Mouse (Mus musculus) myocyte (in vitro differentiated cells): ENCODE results near the gene Dnajc30. TPM values are rescaled to one million over a fixed set of nuclear protein-coding genes. Genes with fewer than 3 reads are reported as not detected.

ENCODE experiments used
- H3K27me3 ChIP-seq: one replicate; pipeline ENCODE4 v1.6.1; 2011; ENCODE audit not compliant: control insufficient read depth, insufficient read depth, insufficient read length
- H3K36me3 ChIP-seq: one replicate; pipeline ENCODE4 v1.6.1; 2011; ENCODE audit not compliant: control insufficient read depth, insufficient read depth
- H3K4me2 ChIP-seq: one replicate; pipeline ENCODE4 v1.6.1; 2011; ENCODE audit warnings: low read depth, control low read depth
- H3K4me3 ChIP-seq: one replicate; pipeline ENCODE4 v1.5.1; 2011; ENCODE audit warnings: mild to moderate bottlenecking, control low read depth, moderate library complexity
- H3K79me2 ChIP-seq: one replicate; pipeline ENCODE4 v1.6.1; 2011; ENCODE audit not compliant: control insufficient read depth, insufficient read depth
- H3ac ChIP-seq: one replicate; pipeline ENCODE4 v1.6.1; 2011; ENCODE audit not compliant: control insufficient read depth, insufficient read length
- CEBPB ChIP-seq: IDR thresholded peaks from 2 replicates; pipeline ENCODE4 v1.6.1; 2011; ENCODE audit warnings: mild to moderate bottlenecking, moderate library complexity; ENCODE audit not compliant: poor library complexity, insufficient read depth, severe bottlenecking
- E2F4 ChIP-seq: IDR thresholded peaks from one replicate; pipeline ENCODE4 v1.6.1; 2011; ENCODE audit warnings: mild to moderate bottlenecking, control low read depth, moderate library complexity; ENCODE audit not compliant: insufficient read depth
- MAX ChIP-seq: IDR thresholded peaks from one replicate; pipeline ENCODE4 v1.6.1; 2011; ENCODE audit warnings: low read depth, mild to moderate bottlenecking, control low read depth
- MYOD1 ChIP-seq, 3 experiments: IDR thresholded peaks; one replicate each; pipeline ENCODE4 v1.6.1; 2011; ENCODE audit warnings: control low read depth in 2 of 3, low read depth in 2 of 3, mild to moderate bottlenecking in 2 of 3, moderate library complexity in 1 of 3; ENCODE audit not compliant: insufficient read length in 2 of 3, control insufficient read depth in 1 of 3
- MYOG ChIP-seq, 3 experiments: IDR thresholded peaks; one replicate each; pipeline ENCODE4 v1.6.1; 2011; ENCODE audit warnings: control low read depth in 2 of 3, low read depth in 2 of 3, mild to moderate bottlenecking in 2 of 3; ENCODE audit not compliant: insufficient read length in 2 of 3, control insufficient read depth in 1 of 3, insufficient read depth in 1 of 3
- POLR2A ChIP-seq: IDR thresholded peaks from one replicate; pipeline ENCODE4 v1.6.1; 2011; ENCODE audit warnings: low read depth, mild to moderate bottlenecking, control low read depth, moderate library complexity; ENCODE audit not compliant: insufficient read length
- POLR2AphosphoS2 ChIP-seq: IDR thresholded peaks from one replicate; pipeline ENCODE4 v1.6.1; 2011; ENCODE audit warnings: low read depth, control low read depth; ENCODE audit not compliant: insufficient read length
- REST ChIP-seq: IDR thresholded peaks from one replicate; pipeline ENCODE4 v1.6.1; 2011; ENCODE audit warnings: mild to moderate bottlenecking, control low read depth, moderate library complexity; ENCODE audit not compliant: insufficient read depth, insufficient read length
- SRF ChIP-seq: IDR thresholded peaks from one replicate; pipeline ENCODE4 v1.6.1; 2011; ENCODE audit warnings: low read depth; ENCODE audit not compliant: control insufficient read depth, insufficient read length
- TCF12 ChIP-seq: IDR thresholded peaks from one replicate; pipeline ENCODE4 v1.6.1; 2011; ENCODE audit warnings: mild to moderate bottlenecking, control low read depth; ENCODE audit not compliant: poor library complexity, insufficient read depth, severe bottlenecking
- TCF3 ChIP-seq: IDR thresholded peaks from one replicate; pipeline ENCODE4 v1.6.1; 2011; ENCODE audit warnings: low read depth, control low read depth; ENCODE audit not compliant: insufficient read length
- USF1 ChIP-seq: IDR thresholded peaks from one replicate; pipeline ENCODE4 v1.6.1; 2011; ENCODE audit warnings: low read depth, mild to moderate bottlenecking, control low read depth, moderate library complexity
- polyA plus RNA-seq: library from polyadenylated mRNA; unstranded; fragments of >200 nt; fragmentation: generic; extraction: Trizol; gene quantifications from one replicate; pipeline ENCODE4 v1.2.1, GENCODE M21; 2012; ENCODE audit warnings: missing spikeins

Dnajc30 gene
- 31.6 TPM for polyA plus RNA-seq

DNA sequence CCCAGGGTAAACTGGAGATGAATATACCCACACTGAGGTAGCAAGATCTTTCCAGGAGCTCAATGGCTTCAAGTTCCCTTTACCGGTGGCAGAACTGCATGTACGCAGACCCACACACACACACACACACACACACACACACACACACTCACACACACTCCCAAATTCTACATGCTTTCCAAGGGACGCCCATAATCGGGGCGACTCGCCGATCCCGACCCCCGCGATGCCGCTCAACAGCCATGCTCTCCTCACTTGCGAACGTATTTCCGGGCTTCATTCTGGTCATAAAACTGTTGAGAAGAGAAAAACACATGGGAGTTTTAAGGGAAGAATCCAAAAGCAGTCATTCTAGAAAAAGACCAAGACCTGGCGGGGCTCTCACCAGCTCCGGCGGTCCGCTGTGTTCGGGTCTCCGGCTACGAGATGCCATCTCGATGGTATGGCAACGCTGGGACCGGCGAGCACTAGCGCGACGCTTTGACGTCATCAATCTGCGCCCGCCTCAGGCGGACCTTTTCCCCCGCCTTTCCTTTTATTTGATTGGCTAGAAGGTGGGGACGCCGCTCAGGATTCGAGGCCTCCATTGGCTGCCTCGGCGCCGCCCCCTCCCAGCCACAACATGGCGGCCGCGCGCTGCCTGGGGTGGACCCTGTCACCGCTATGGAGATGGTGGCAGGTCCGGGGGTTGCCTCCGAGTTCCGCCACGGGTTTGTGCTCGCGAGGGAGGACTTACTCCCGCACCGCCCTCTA is at the start of gene Dnajc30:
Gene Dnajc30 (plus strand): TSS at position 574 of the 753 bp plus-strand sequence.
- Histone ChIP-seq H3K36me3 (peaks cover 12% of the 10 kb centered on the region), H3K79me2 (no peaks in the 10 kb centered on the region), H3K27me3 (no peaks in the 10 kb centered on the region), H3K4me2 (peak within 1 kb of the TSS; percentile 90), H3ac (peak within 1 kb of the TSS; percentile 58), H3K4me3 (peak within 1 kb of the TSS; percentile 95)
- peak; percentile 82 for TF ChIP-seq POLR2AphosphoS2
- TF ChIP-seq POLR2A = peak; percentile 87
- no peak for TF ChIP-seq MYOD1 (IDR thresholded peaks at IDR 0.05; ENCODE audit: control insufficient read depth in 1 of 3, insufficient read length in 2 of 3, low read depth in 2 of 3)

DNA sequence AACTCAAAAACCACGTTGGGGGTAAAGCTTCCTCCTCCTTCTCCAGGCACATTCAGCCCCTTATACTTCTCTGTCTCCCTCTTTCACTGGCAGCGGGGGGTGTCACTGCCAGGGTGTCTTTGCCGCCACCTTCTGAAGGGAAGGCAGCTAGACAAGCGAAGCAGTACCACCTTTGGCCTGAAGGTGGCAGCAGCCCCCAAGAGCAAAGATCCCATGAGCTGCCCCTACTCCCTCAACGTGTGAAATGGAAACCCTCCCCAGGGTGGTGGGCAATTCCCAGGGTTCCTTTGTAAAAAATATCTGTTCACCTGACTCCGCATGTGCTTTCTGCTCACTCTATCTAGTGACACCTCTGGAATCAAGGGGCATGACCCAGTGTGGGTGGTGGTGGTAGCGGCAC is 48.5 kb upstream of the Dnajc30 start:
- H3K79me2 ChIP-seq = no peaks in the 10 kb centered on the region
- no peak overlapping the region for H3K4me3 ChIP-seq
- TF ChIP-seq POLR2AphosphoS2 = no peak
- TF ChIP-seq MYOG (IDR thresholded peaks at IDR 0.05; ENCODE audit: control insufficient read depth in 1 of 3, insufficient read depth in 1 of 3, insufficient read length in 2 of 3, low read depth in 2 of 3) = no peak
- no peak for TF ChIP-seq TCF12
- no peak overlapping the region for H3ac ChIP-seq
- H3K27me3 ChIP-seq = no peaks in the 10 kb centered on the region
- no peaks in the 10 kb centered on the region for H3K36me3 ChIP-seq
- no peak overlapping the region for H3K4me2 ChIP-seq

GRCm38 (mm10) chr5:135016224-135016759 is 47.7 kb upstream of the Dnajc30 start:
- TF ChIP-seq TCF3 = no peak
- no peak for TF ChIP-seq MAX
- TF ChIP-seq TCF12 = no peak
- no peak for TF ChIP-seq MYOG (IDR thresholded peaks at IDR 0.05; ENCODE audit: control insufficient read depth in 1 of 3, insufficient read depth in 1 of 3, insufficient read length in 2 of 3, low read depth in 2 of 3)
- no peak for TF ChIP-seq POLR2A
- no peak for TF ChIP-seq USF1
- TF ChIP-seq MYOD1 (IDR thresholded peaks at IDR 0.05; ENCODE audit: control insufficient read depth in 1 of 3, insufficient read length in 2 of 3, low read depth in 2 of 3) = no peak
- TF ChIP-seq SRF = no peak
- TF ChIP-seq E2F4 = no peak
- no peak for TF ChIP-seq POLR2AphosphoS2
- TF ChIP-seq CEBPB = no peak
- no peak for TF ChIP-seq REST
- no peak overlapping the region for H3ac ChIP-seq
- H3K27me3 ChIP-seq = no peaks in the 10 kb centered on the region
- no peak overlapping the region for H3K4me2 ChIP-seq
- no peaks in the 10 kb centered on the region for H3K79me2 ChIP-seq
- no peaks in the 10 kb centered on the region for H3K36me3 ChIP-seq
- no peak overlapping the region for H3K4me3 ChIP-seq

DNA sequence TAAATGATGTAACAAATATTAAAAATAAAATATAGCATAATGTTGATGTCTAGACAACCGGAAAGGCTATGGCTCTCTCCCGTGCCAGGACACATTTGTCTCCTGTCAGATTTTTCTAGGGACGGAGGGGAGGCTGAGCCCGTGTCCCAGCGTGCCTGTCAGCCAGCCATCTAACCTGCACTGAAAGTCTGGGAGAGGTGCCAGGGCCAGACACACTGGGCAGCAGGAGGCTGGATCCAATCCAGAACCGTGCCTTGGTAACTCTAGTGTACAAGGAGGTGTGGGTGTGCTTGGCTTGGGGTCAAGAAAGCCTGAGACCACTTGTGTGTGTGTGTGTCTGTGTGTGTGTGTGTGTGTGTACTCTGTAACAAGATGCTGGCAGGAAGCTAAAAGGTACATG is 42.2 kb upstream of the Dnajc30 start:
- peaks cover 7% of the 10 kb centered on the region for H3K79me2 ChIP-seq
- no peak overlapping the region for H3K4me2 ChIP-seq
- no peak overlapping the region for H3K4me3 ChIP-seq
- TF ChIP-seq TCF12 (no peak), MYOD1 (IDR thresholded peaks at IDR 0.05; ENCODE audit: control insufficient read depth in 1 of 3, insufficient read length in 2 of 3, low read depth in 2 of 3) (no peak), POLR2AphosphoS2 (no peak), MYOG (IDR thresholded peaks at IDR 0.05; ENCODE audit: control insufficient read depth in 1 of 3, insufficient read depth in 1 of 3, insufficient read length in 2 of 3, low read depth in 2 of 3) (no peak), E2F4 (no peak), SRF (no peak), USF1 (no peak)
- H3ac ChIP-seq = no peak overlapping the region
- H3K27me3 ChIP-seq = no peaks in the 10 kb centered on the region
- H3K36me3 ChIP-seq = no peaks in the 10 kb centered on the region

DNA sequence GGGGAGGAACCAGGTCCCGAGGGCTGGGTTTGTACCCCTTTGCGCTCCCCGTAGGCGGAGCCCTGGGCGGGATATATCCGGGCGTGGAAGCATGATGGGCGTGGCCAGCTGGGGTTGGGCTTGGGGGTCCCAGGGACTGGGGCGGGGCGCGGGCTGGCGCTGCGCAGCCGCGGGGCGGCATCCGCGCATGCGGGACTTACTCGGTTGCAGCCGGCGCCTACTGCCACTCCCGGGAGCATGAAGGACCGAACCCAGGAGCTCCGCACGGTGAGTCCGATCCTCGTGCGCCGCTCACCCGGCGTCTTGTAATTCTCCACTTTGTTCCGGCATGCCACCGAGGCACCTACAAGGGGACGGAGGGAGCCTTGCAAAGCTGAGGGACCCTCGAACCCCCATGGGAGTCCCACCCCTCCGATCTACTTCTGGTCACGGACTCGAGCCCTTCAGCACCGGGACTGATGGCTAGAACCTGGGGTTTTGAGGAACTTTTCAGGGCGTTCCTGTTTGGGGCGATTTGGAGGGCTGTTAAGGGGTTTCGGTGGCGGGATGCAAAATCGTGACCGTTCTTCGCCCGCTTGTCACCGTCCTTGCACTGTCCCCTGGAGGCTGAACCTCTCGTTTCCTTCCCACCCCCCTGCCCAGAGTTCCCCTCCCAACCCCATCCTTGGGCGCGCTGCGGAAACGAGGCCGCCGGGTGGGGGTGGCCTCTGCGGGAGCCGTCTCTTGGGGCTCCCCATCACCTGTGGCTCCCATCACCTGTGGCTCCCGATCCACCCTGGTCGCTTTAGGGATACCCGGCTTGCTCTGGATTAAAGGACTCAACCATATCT is 40.4 kb upstream of the Dnajc30 start, which contains the start of gene Stx1a:
Gene Stx1a (plus strand): TSS at position 139 of the 830 bp plus-strand sequence.
- Histone ChIP-seq H3ac (peak within 1 kb of the TSS; percentile 25), H3K27me3 (no peaks in the 10 kb centered on the region), H3K4me2 (peak within 1 kb of the TSS; percentile 86), H3K4me3 (peak within 1 kb of the TSS; percentile 69), H3K79me2 (peaks cover 7% of the 10 kb centered on the region), H3K36me3 (no peaks in the 10 kb centered on the region)
- TF ChIP-seq E2F4 (no peak), MAX (no peak), POLR2A (peak; percentile 89), CEBPB (no peak), TCF3 (no peak), MYOG (IDR thresholded peaks at IDR 0.05; ENCODE audit: control insufficient read depth in 1 of 3, insufficient read depth in 1 of 3, insufficient read length in 2 of 3, low read depth in 2 of 3) (no peak), MYOD1 (IDR thresholded peaks at IDR 0.05; ENCODE audit: control insufficient read depth in 1 of 3, insufficient read length in 2 of 3, low read depth in 2 of 3) (peak in 1 of 3 experiments; percentile 29), TCF12 (no peak), POLR2AphosphoS2 (peak; percentile 82)
